Mouse (Mus musculus) liver, embryonic 12.5 days (tissue): ENCODE data around the gene Rap1gap. TPM values are rescaled to one million over a fixed set of nuclear protein-coding genes. Genes with fewer than 3 reads are reported as not detected.
A peak's percentile ranks its signal among the peaks of the same experiment; 100 is the strongest.

Experiments
- ATAC-seq: fragments of 200-750 bp; cut with Nextera tagmentation; 2 replicates; pipeline ENCODE4 v1.8.0; 2017; ENCODE audit warnings: moderate number of reproducible peaks, mild to moderate bottlenecking, moderate library complexity
- H3K27ac ChIP-seq: fragments of 300-500 bp; sonication (generic); 2 replicates; pipeline ENCODE4 v1.5.1; 2016; ENCODE audit warnings: mild to moderate bottlenecking
- H3K27me3 ChIP-seq: fragments of 300-500 bp; sonication (generic); replicated peaks from 2 replicates; pipeline ENCODE4 v1.6.1; 2016; ENCODE audit warnings: mild to moderate bottlenecking, moderate library complexity
- H3K36me3 ChIP-seq: fragments of 300-500 bp; sonication (generic); 2 replicates; pipeline ENCODE4 v1.6.1; 2016; ENCODE audit warnings: mild to moderate bottlenecking, moderate library complexity
- H3K4me1 ChIP-seq: fragments of 300-500 bp; sonication (generic); 2 replicates; pipeline ENCODE4 v1.6.1; 2016
- H3K4me2 ChIP-seq: fragments of 300-500 bp; sonication (generic); 2 replicates; pipeline ENCODE4 v1.6.1; 2016; ENCODE audit warnings: mild to moderate bottlenecking, moderate library complexity
- H3K4me3 ChIP-seq: fragments of 300-500 bp; sonication (generic); 2 replicates; pipeline ENCODE4 v1.5.1; 2016; ENCODE audit warnings: mild to moderate bottlenecking, moderate library complexity
- H3K9ac ChIP-seq: fragments of 300-500 bp; sonication (generic); 2 replicates; pipeline ENCODE4 v1.6.1; 2016; ENCODE audit warnings: mild to moderate bottlenecking, moderate library complexity
- H3K9me3 ChIP-seq: fragments of 300-500 bp; sonication (generic); replicated peaks from 2 replicates; pipeline ENCODE4 v1.6.1; 2016; ENCODE audit warnings: mild to moderate bottlenecking, moderate library complexity
- WGBS: fragments of 180-500 bp; shearing (Covaris S2); methylation state at CpG from one replicate; pipeline ENCODE4 v1.1.7; 2016; ENCODE audit not compliant: insufficient replicate concordance; 5-methylcytosine and 5-hydroxymethylcytosine counted together
- polyA plus RNA-seq: library from polyadenylated mRNA; unstranded; fragments of >200 nt; fragmentation: Nextera tagmentation; extraction: Ambion mirVana; gene quantifications from 2 replicates; pipeline ENCODE4 v1.2.1, GENCODE M21; 2016

Rap1gap gene
- polyA plus RNA-seq, 1 experiment from 2014 or later = 2.3 TPM

GRCm38 (mm10) chr4:137728399-137729154 is 64.1 kb downstream of the Rap1gap start:
- peak overlapping the region; percentile 29 for H3K4me2 ChIP-seq
- no peak overlapping the region for H3K4me3 ChIP-seq
- no peak overlapping the region for H3K9ac ChIP-seq
- peaks cover 85% of the 10 kb centered on the region for H3K27me3 ChIP-seq
- no peak overlapping the region for H3K27ac ChIP-seq
- no peak for ATAC-seq
- no peaks in the 10 kb centered on the region for H3K9me3 ChIP-seq
- peaks cover 35% of the 10 kb centered on the region for H3K4me1 ChIP-seq
- 8% methylated on average over 17 of the region's 17 CpGs for WGBS
- H3K36me3 ChIP-seq = no peaks in the 10 kb centered on the region

GRCm38 (mm10) chr4:137729155-137729855 is 64.8 kb downstream of the Rap1gap start:
- Histone ChIP-seq H3K9me3 (no peaks in the 10 kb centered on the region), H3K4me2 (peak overlapping the region; percentile 29), H3K36me3 (no peaks in the 10 kb centered on the region), H3K27ac (no peak overlapping the region), H3K4me3 (no peak overlapping the region), H3K27me3 (peaks cover 81% of the 10 kb centered on the region), H3K9ac (no peak overlapping the region), H3K4me1 (peaks cover 28% of the 10 kb centered on the region)
- WGBS = 22% methylated on average over 24 of the region's 24 CpGs
- ATAC-seq = no peak

- H3K4me2 ChIP-seq = no peak overlapping the region
- H3K4me3 ChIP-seq = no peak overlapping the region
- H3K36me3 ChIP-seq = no peaks in the 10 kb centered on the region
- no peaks in the 10 kb centered on the region for H3K9me3 ChIP-seq
- 19% methylated on average over 3 of the region's 3 CpGs for WGBS
- peaks cover 20% of the 10 kb centered on the region for H3K4me1 ChIP-seq
- H3K27ac ChIP-seq = no peak overlapping the region
- ATAC-seq = peak; percentile 27; the same call in 1 of the 2 replicates
- H3K9ac ChIP-seq = no peak overlapping the region
- peaks cover 83% of the 10 kb centered on the region for H3K27me3 ChIP-seq
These were observed 65.6 kb downstream of the Rap1gap start for GRCm38 (mm10) chr4:137730134-137730533.

GRCm38 (mm10) chr4:137730757-137731156 is 66.2 kb downstream of the Rap1gap start:
- Histone ChIP-seq H3K9me3 (no peaks in the 10 kb centered on the region), H3K9ac (no peak overlapping the region), H3K4me1 (peaks cover 13% of the 10 kb centered on the region), H3K27me3 (peaks cover 88% of the 10 kb centered on the region), H3K4me3 (no peak overlapping the region), H3K36me3 (no peaks in the 10 kb centered on the region), H3K4me2 (no peak overlapping the region), H3K27ac (no peak overlapping the region)
- ATAC-seq = no peak
- WGBS = 58% methylated on average over 8 of the region's 8 CpGs

- no peaks in the 10 kb centered on the region for H3K9me3 ChIP-seq
- H3K36me3 ChIP-seq = no peaks in the 10 kb centered on the region
- H3K4me1 ChIP-seq = peaks cover 13% of the 10 kb centered on the region
- H3K27me3 ChIP-seq = peaks cover 90% of the 10 kb centered on the region
- H3K4me2 ChIP-seq = no peak overlapping the region
- no peak for ATAC-seq
- WGBS = 53% methylated on average over 10 of the region's 10 CpGs
- no peak overlapping the region for H3K4me3 ChIP-seq
- H3K9ac ChIP-seq = no peak overlapping the region
- H3K27ac ChIP-seq = no peak overlapping the region
These were observed 67.4 kb downstream of the Rap1gap start for GRCm38 (mm10) chr4:137731891-137732290.

- WGBS = 59% methylated on average over 3 of the region's 3 CpGs
- peaks cover 90% of the 10 kb centered on the region for H3K27me3 ChIP-seq
- no peak overlapping the region for H3K9ac ChIP-seq
- H3K9me3 ChIP-seq = no peaks in the 10 kb centered on the region
- no peak overlapping the region for H3K4me3 ChIP-seq
- no peak overlapping the region for H3K27ac ChIP-seq
- no peak for ATAC-seq
- no peak overlapping the region for H3K4me2 ChIP-seq
- peaks cover 13% of the 10 kb centered on the region for H3K4me1 ChIP-seq
- H3K36me3 ChIP-seq = no peaks in the 10 kb centered on the region
These were observed 67.8 kb downstream of the Rap1gap start for GRCm38 (mm10) chr4:137732361-137732760.

GRCm38 (mm10) chr4:137732962-137733361 is 68.4 kb downstream of the Rap1gap start:
- H3K9ac ChIP-seq = no peak overlapping the region
- 63% methylated on average over 3 of the region's 3 CpGs for WGBS
- H3K9me3 ChIP-seq = no peaks in the 10 kb centered on the region
- H3K4me1 ChIP-seq = peaks cover 8% of the 10 kb centered on the region
- no peak overlapping the region for H3K4me2 ChIP-seq
- no peaks in the 10 kb centered on the region for H3K36me3 ChIP-seq
- no peak overlapping the region for H3K4me3 ChIP-seq
- no peak overlapping the region for H3K27ac ChIP-seq
- peaks cover 90% of the 10 kb centered on the region for H3K27me3 ChIP-seq
- ATAC-seq = no peak

- no peaks in the 10 kb centered on the region for H3K9me3 ChIP-seq
- H3K4me1 ChIP-seq = peaks cover 5% of the 10 kb centered on the region
- H3K27me3 ChIP-seq = peaks cover 90% of the 10 kb centered on the region
- no peak for ATAC-seq
- H3K4me3 ChIP-seq = no peak overlapping the region
- no peaks in the 10 kb centered on the region for H3K36me3 ChIP-seq
- H3K27ac ChIP-seq = no peak overlapping the region
- H3K4me2 ChIP-seq = no peak overlapping the region
- 64% methylated on average over 5 of the region's 5 CpGs for WGBS
- no peak overlapping the region for H3K9ac ChIP-seq
These were observed 68.9 kb downstream of the Rap1gap start for GRCm38 (mm10) chr4:137733459-137733858.

GRCm38 (mm10) chr4:137736220-137736701 is 71.7 kb downstream of the Rap1gap start:
- no peaks in the 10 kb centered on the region for H3K9me3 ChIP-seq
- no peak for ATAC-seq
- no peak overlapping the region for H3K4me3 ChIP-seq
- no peak overlapping the region for H3K27ac ChIP-seq
- H3K9ac ChIP-seq = no peak overlapping the region
- H3K4me1 ChIP-seq = peaks cover 17% of the 10 kb centered on the region
- no peak overlapping the region for H3K4me2 ChIP-seq
- H3K36me3 ChIP-seq = no peaks in the 10 kb centered on the region
- peaks cover 81% of the 10 kb centered on the region for H3K27me3 ChIP-seq
- 49% methylated on average over 11 of the region's 11 CpGs for WGBS

GRCm38 (mm10) chr4:137737760-137738159 is 73.2 kb downstream of the Rap1gap start:
- no peak for ATAC-seq
- WGBS = 48% methylated on average over 3 of the region's 3 CpGs
- no peak overlapping the region for H3K4me3 ChIP-seq

GRCm38 (mm10) chr4:137739151-137739923 is 74.8 kb downstream of the Rap1gap start:
- WGBS = 47% methylated on average over 9 of the region's 9 CpGs
- no peak overlapping the region for H3K4me3 ChIP-seq

More at GRCm38 (mm10) chr4:137737760-137738159, 73.2 kb downstream of the Rap1gap start:
- peaks cover 17% of the 10 kb centered on the region for H3K4me1 ChIP-seq
- H3K27ac ChIP-seq = no peak overlapping the region
- no peaks in the 10 kb centered on the region for H3K36me3 ChIP-seq
- no peak overlapping the region for H3K9ac ChIP-seq
- peaks cover 84% of the 10 kb centered on the region for H3K27me3 ChIP-seq
- no peak overlapping the region for H3K4me2 ChIP-seq
- no peaks in the 10 kb centered on the region for H3K9me3 ChIP-seq

More at GRCm38 (mm10) chr4:137739151-137739923, 74.8 kb downstream of the Rap1gap start:
- Histone ChIP-seq H3K4me2 (peak overlapping the region; percentile 32; the same call in 1 of the 2 replicates), H3K9me3 (no peaks in the 10 kb centered on the region), H3K27ac (no peak overlapping the region), H3K27me3 (peaks cover 87% of the 10 kb centered on the region), H3K4me1 (peaks cover 17% of the 10 kb centered on the region), H3K9ac (no peak overlapping the region), H3K36me3 (no peaks in the 10 kb centered on the region)
- peak; percentile 42; the same call in 1 of the 2 replicates for ATAC-seq
